Mouse (Mus musculus) mesoderm, embryonic 11.5 days (tissue): ENCODE measurements around the gene Abhd16b.

Source experiments
- DNase-seq: peaks from one replicate; pipeline ENCODE4 v3.0.0-alpha.2; 2012; ENCODE audit warnings: low read depth, low spot score

The Abhd16b gene

GRCm38 (mm10) chr2:181537444-181538047 lies 44.5 kb downstream of the Abhd16b start:
- DNase-seq: peak; percentile 12

- no peak for DNase-seq
Measured at GRCm38 (mm10) chr2:181541761-181542380, 48.9 kb downstream of the Abhd16b start.
